Mouse (Mus musculus) heart, postnatal 25 days (tissue): ENCODE results near the gene Gimap4. TPM values are rescaled to one million over a fixed set of nuclear protein-coding genes. Genes with fewer than 3 reads are reported as not detected.
"Not testable (repeated sequence)": the region's sequence is repeated elsewhere in the genome, so short reads cannot be mapped to it uniquely, and the experiment has no call there.

Experiments used
- DNase-seq: peaks from one replicate; pipeline ENCODE4 v3.0.0; 2022; ENCODE audit warnings: low spot score
- intact Hi-C: fragments of 180-260 bp; cut with DNase I; formaldehyde crosslinking; loops from one replicate; pipeline ENCODE4 v1.15.1; 2025
- total RNA-seq, 2 experiments: library from RNA; stranded (reverse); gene quantifications; 2 replicates each; pipeline ENCODE4 v1.2.3; 2021

Gene Gimap4
- total RNA-seq, 2 experiments from 2014 or later: 29.0 to 30.8 TPM

DNA sequence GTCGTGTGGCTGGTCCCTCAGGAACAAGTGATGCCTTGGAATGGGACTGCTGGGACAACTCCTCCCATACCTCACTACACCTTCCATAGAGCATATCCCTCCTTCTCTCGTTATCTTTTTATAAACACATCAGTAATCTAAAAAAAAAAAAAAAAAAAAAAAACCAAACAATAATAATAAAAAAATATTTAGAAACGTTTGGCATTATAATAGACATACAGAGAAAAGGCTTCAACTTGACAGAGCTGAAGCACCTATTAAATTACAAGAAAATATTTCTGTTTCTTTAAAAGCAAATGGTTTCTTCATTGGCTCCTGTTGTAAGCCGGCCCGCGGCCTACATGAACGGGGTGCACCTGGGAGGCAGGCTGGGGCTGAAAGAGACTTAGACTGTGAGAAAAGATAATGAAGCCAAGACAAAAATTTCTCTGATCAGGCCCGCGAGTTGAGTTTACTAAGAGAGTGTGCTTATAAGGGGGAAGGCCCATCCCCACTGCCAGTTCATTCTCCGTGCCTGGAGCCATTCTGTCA, 8.9 kb upstream of the Gimap4 start:
- intact Hi-C loops: no loop called here
- DNase-seq: no peak

GRCm38 (mm10) chr6:48675931-48676859, 8.2 kb upstream of the Gimap4 start, which contains the start of gene Gimap9:
Gene Gimap9, plus strand, starts transcription at chr6:48676129.
- no peak for DNase-seq
- intact Hi-C loops: no loop called here

- intact Hi-C loops: no loop called here
- no peak for DNase-seq
Measured at GRCm38 (mm10) chr6:48676860-48677415, 7.4 kb upstream of the Gimap4 start.

DNA sequence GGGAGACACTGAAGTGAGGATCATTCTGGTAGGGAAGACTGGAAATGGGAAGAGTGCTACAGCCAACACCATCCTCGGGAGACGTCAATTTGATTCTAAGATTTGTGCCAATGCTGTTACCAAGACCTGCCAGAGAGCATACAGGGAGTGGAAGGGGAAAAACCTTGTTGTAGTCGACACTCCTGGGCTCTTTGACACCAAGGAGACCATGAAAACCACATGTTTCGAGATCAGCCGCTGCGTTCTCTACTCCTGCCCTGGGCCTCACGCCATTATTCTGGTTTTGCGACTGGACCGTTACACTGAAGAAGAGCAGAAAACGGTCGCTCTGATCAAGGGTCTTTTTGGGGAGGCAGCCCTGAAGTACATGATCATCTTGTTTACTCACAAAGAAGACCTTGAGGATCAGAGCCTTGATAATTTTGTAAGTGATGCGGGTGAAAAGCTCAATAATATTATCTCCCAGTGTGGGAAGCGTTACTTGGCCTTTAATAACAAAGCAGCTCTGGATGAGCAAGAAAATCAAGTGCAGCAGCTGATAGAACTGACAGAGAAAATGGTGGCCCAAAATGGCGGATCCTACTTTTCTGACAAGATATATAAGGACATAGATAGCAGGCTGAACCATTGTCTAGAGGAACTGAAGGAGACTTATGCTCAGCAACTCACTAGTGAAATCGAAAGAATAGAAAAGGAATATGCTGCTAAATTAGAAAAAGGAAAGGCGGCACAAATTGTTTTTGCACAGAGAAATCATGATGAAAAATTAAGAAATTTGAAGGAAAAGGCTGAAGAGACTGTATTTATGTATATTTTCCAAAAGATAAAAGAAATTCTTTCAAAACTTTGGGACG, 6.6 kb upstream of the Gimap4 start:
- no peak for DNase-seq
- intact Hi-C loops: no loop called here

GRCm38 (mm10) chr6:48678391-48678790, 6.0 kb upstream of the Gimap4 start:
- intact Hi-C loops: no loop called here
- DNase-seq: no peak

DNA sequence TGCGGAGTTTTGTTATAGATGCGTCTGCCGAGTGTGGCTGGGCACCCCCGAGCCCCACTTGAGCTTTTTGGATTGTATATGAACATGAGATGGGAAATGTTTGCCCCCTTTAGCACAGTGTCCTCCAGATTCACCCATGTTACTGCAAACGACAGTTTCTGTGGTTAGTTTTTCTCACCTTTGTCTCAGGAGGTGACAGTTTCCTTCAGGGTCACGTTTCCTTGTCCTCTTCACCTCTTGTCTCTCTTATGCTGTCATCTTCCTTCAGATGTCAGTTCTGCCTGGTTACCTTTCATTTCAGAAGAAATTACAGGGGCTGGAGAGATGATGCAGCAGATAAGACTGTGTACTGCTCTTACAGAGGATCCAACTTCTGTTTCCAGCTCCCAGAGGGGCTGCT, 4.6 kb upstream of the Gimap4 start:
- DNase-seq: no peak
- intact Hi-C loops: no loop called here

DNA sequence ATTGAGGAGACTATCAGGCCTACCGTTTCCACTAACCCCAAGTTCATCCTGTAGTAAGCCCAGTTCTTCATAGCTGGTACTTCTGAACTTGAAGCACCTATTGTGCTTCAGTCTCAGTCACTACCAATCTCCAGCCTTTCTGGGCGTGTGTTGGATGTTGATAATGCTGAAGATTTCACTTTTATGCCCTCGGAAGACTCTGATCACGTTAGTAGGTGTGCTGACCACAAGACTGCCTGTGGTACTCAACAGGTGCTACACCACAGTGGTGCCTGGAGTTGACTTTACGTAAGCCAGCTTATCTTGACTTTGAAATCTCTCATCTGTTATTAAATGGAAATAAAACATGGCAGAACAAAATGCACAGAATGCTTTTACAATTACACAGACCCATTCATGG, 3.9 kb upstream of the Gimap4 start:
- intact Hi-C loops: no loop called here
- no peak for DNase-seq

GRCm38 (mm10) chr6:48681472-48682090, 2.8 kb upstream of the Gimap4 start:
- no peak for DNase-seq
- intact Hi-C loops: no loop called here

- intact Hi-C loops: no loop called here
Measured at GRCm38 (mm10) chr6:48682271-48682670, 2.1 kb upstream of the Gimap4 start.

GRCm38 (mm10) chr6:48683263-48683821, 1.0 kb upstream of the Gimap4 start:
- intact Hi-C loops, DNase-seq: not testable (repeated sequence)

More at GRCm38 (mm10) chr6:48682271-48682670, 2.1 kb upstream of the Gimap4 start:
- no peak for DNase-seq

DNA sequence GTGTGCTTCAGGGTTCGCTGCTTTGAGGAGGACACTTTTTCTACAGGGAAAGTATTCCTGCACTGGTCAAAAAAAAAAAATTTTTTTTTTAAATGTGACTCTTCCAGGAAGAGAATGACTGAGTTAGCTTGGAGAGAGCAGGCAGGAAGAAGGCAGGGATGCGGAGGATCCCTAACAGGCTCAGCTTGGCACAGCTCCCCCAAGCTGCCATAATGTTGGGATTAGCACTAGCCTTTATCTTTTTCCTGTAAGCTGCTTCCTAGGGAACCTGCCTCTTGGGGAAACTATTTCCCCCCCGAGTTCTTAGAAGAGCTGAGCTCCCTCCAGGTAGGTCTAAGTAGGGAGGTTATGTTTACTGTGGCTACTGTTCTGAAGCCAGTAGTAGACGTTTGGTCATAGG, 457 bp downstream of the Gimap4 start:
- intact Hi-C loops: loop anchor here (2.0 kb wide), 2 partner anchors 38 to 62 kb away; partner anchors contain the start of genes Gimap5 and Gimap8
- no peak for DNase-seq

DNA sequence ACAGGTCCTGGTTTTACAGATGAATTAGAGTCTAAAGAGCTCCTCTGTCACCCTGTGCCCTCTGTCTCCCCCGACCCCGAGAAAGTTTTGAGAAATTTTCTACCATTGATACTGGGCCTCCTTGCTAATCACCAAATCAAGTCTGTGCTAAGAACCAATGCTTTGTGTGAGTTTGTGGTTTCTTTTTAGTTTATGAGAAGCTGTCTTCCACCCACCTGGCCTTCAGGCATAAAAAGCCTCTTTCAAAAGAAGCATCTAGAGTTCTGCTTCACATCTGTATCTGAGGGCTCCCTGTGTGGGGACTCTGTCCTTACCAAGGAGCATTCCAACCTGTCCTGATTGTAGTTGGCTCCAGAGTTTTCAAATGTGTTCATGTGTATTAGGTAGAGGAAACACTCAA, 902 bp downstream of the Gimap4 start:
- intact Hi-C loops: loop anchor here (2.0 kb wide), 2 partner anchors 38 to 62 kb away; partner anchors contain the start of genes Gimap5 and Gimap8
- DNase-seq: no peak

- DNase-seq: no peak
- intact Hi-C loops: loop anchor here (2.0 kb wide), 3 partner anchors 19 to 61 kb away; partner anchors contain the start of genes Gimap5 and Gimap8
Measured at GRCm38 (mm10) chr6:48685694-48686665, 1.6 kb downstream of the Gimap4 start.

GRCm38 (mm10) chr6:48687077-48687476, 2.7 kb downstream of the Gimap4 start:
- intact Hi-C loops: loop anchor here (2.0 kb wide), 1 partner anchor 18 kb away; no protein-coding TSS in a partner anchor
- no peak for DNase-seq

GRCm38 (mm10) chr6:48689320-48689719, 5.0 kb downstream of the Gimap4 start:
- intact Hi-C loops: no loop called here
- no peak for DNase-seq

DNA sequence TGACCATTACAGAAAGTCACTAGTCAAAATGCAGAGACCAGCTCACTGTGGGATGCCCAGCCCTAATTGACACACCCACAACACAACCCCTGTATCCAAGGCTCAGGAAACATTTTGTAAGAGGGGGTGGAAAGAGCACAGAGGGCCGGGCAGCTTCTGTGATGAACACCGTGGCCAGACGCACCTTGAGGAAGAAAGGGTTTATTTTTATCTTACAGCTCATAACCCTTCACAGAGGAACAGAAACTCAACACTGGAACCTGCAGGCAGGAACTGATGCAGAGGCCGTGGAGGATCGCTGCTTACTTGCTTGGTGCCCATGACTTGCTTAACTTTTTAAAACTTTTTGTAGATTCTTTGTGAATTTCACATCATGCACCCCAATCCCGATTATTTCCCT, 8.6 kb downstream of the Gimap4 start:
- intact Hi-C loops: no loop called here

DNA sequence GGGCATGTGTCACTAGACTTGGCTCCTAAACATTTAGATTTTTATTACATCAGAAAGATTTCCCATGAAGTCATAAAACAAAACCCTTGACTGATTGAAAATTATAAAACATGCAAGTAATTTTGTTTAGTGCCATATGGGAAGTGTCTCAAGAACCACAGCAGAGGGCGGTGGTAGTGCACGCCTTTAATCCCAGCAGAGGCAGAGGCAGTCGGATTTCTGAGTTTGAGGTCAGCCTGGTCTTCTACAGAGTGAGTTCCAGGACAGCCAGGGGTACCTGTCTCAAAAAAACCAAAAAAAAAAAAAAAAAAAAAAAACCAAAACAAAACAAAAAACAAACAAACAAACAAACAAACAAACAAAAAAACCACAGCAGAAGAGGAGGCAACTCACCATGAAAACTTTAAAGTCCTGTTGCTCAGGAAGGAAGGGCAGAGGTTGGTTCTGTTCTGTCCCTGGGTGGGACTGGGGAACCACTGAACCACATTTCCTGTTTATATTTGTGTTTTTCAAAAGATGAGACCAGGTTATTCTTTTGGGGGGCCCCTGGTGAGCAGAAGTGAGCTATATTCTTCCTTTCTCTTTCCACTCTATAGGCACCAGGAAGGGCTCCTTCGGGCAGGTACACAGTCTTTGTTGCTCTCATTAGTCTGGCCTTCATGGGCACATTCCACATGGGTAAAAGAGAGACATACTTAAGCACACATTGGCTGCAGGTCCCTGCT, 12.6 kb downstream of the Gimap4 start:
- intact Hi-C loops: no loop called here
- DNase-seq: no peak

More for the DNA sequence above, 8.6 kb downstream of the Gimap4 start:
- no peak for DNase-seq
